Mouse (Mus musculus) midbrain, embryonic 14.5 days (tissue): ENCODE data around the gene Mnt. TPM values are rescaled to one million over a fixed set of nuclear protein-coding genes. Genes with fewer than 3 reads are reported as not detected.

Experiments used
- ATAC-seq: fragments of 200-750 bp; cut with Nextera tagmentation; 2 replicates; pipeline ENCODE4 v1.8.0; 2017; ENCODE audit warnings: moderate number of reproducible peaks, moderate library complexity; ENCODE audit not compliant: low FRiP score, low TSS enrichment
- DNase-seq: peaks from one replicate; pipeline ENCODE4 v3.0.0-alpha.2; 2015
- H3K27ac ChIP-seq: fragments of 300-500 bp; sonication (generic); replicated peaks from 2 replicates; pipeline ENCODE4 v1.5.1; 2014; ENCODE audit warnings: mild to moderate bottlenecking, low read depth, low read length, moderate library complexity
- H3K27me3 ChIP-seq: fragments of 300-500 bp; sonication (generic); 2 replicates; pipeline ENCODE4 v1.6.1; 2014; ENCODE audit warnings: low read length, control low read depth, mixed read lengths; ENCODE audit not compliant: control insufficient read depth, insufficient read depth
- H3K36me3 ChIP-seq: fragments of 300-500 bp; sonication (generic); 2 replicates; pipeline ENCODE4 v1.6.1; 2014; ENCODE audit warnings: low read length, control low read depth; ENCODE audit not compliant: control insufficient read depth, insufficient read depth
- H3K4me1 ChIP-seq: fragments of 300-500 bp; sonication (generic); 2 replicates; pipeline ENCODE4 v1.6.1; 2014; ENCODE audit warnings: mild to moderate bottlenecking, antibody characterized with exemption, low read length, control low read depth; ENCODE audit not compliant: control insufficient read depth, insufficient read depth
- H3K4me2 ChIP-seq: fragments of 300-500 bp; sonication (generic); 2 replicates; pipeline ENCODE4 v1.6.1; 2014; ENCODE audit warnings: mild to moderate bottlenecking, low read length, moderate library complexity
- H3K4me3 ChIP-seq: fragments of 300-500 bp; sonication (generic); replicated peaks from 2 replicates; pipeline ENCODE4 v1.5.1; 2014; ENCODE audit warnings: low read depth, low read length
- H3K9ac ChIP-seq: fragments of 300-500 bp; sonication (generic); replicated peaks from 2 replicates; pipeline ENCODE4 v1.6.1; 2014; ENCODE audit warnings: mild to moderate bottlenecking, low read length, moderate library complexity
- H3K9me3 ChIP-seq: fragments of 300-500 bp; sonication (generic); 2 replicates; pipeline ENCODE4 v1.6.1; 2016; ENCODE audit warnings: low read length, control low read depth, mixed read lengths; ENCODE audit not compliant: control insufficient read depth
- WGBS: fragments of 180-500 bp; shearing (Covaris S2); extraction: QIAGEN DNeasy Blood & Tissue Kit; methylation state at CpG from one replicate; pipeline ENCODE4 v1.1.7; 2014; 5-methylcytosine and 5-hydroxymethylcytosine counted together
- polyA plus RNA-seq: library from polyadenylated mRNA; unstranded; fragments of >200 nt; fragmentation: Nextera tagmentation; extraction: Ambion mirVana; gene quantifications from 2 replicates; pipeline ENCODE4 v1.2.1, GENCODE M21; 2014

Gene Mnt
- polyA plus RNA-seq, 1 experiment from 2014 or later = 9.8 TPM

- H3K9ac ChIP-seq = no peak overlapping the region
- DNase-seq = peak; percentile 71
- 52% methylated on average over 6 of the region's 6 CpGs for WGBS
Observed at GRCm38 (mm10) chr11:74869603-74870002, 38.9 kb downstream of the Mnt start.

GRCm38 (mm10) chr11:74870544-74870943 is 39.8 kb downstream of the Mnt start:
- no peak overlapping the region for H3K4me3 ChIP-seq
- DNase-seq (no peak), ATAC-seq (no peak)
- peaks cover 19% of the 10 kb centered on the region for H3K36me3 ChIP-seq
- no peak overlapping the region for H3K9ac ChIP-seq
- peak overlapping the region; percentile 37 for H3K4me2 ChIP-seq
- WGBS = 78% methylated on average over 4 of the region's 4 CpGs
- H3K27ac ChIP-seq = peak overlapping the region; percentile 82
- H3K4me1 ChIP-seq = peaks cover 27% of the 10 kb centered on the region
- H3K27me3 ChIP-seq = no peaks in the 10 kb centered on the region
- H3K9me3 ChIP-seq = no peaks in the 10 kb centered on the region

More at GRCm38 (mm10) chr11:74869603-74870002, 38.9 kb downstream of the Mnt start:
- peak overlapping the region; percentile 37 for H3K4me2 ChIP-seq
- H3K36me3 ChIP-seq = peaks cover 27% of the 10 kb centered on the region
- ATAC-seq = peak; percentile 72
- H3K4me3 ChIP-seq = no peak overlapping the region
- H3K27me3 ChIP-seq = no peaks in the 10 kb centered on the region
- no peaks in the 10 kb centered on the region for H3K9me3 ChIP-seq
- peak overlapping the region; percentile 82 for H3K27ac ChIP-seq
- peaks cover 24% of the 10 kb centered on the region for H3K4me1 ChIP-seq

- no peaks in the 10 kb centered on the region for H3K9me3 ChIP-seq
- H3K4me1 ChIP-seq = peaks cover 29% of the 10 kb centered on the region
- no peaks in the 10 kb centered on the region for H3K27me3 ChIP-seq
- H3K4me2 ChIP-seq = peak overlapping the region; percentile 37; the same call in 1 of the 2 replicates
- 16% methylated on average over 12 of the region's 12 CpGs for WGBS
- 0 out of 2 replicates have a peak, but pooled peaks have one; percentile 12 for ATAC-seq
- H3K4me3 ChIP-seq = no peak overlapping the region
- H3K27ac ChIP-seq = peak overlapping the region; percentile 82
- peak; percentile 64 for DNase-seq
- 0 out of 2 replicates have a peak overlapping the region, but pooled peaks have one; percentile 12 for H3K9ac ChIP-seq
- peaks cover 18% of the 10 kb centered on the region for H3K36me3 ChIP-seq
Observed at GRCm38 (mm10) chr11:74870991-74871622, 40.4 kb downstream of the Mnt start.

- 64% methylated on average over 3 of the region's 3 CpGs for WGBS
- Histone ChIP-seq H3K9me3 (no peaks in the 10 kb centered on the region), H3K4me2 (no peak overlapping the region), H3K36me3 (no peaks in the 10 kb centered on the region), H3K27me3 (no peaks in the 10 kb centered on the region), H3K4me3 (no peak overlapping the region), H3K9ac (no peak overlapping the region), H3K27ac (no peak overlapping the region), H3K4me1 (peaks cover 47% of the 10 kb centered on the region)
- DNase-seq (no peak), ATAC-seq (no peak)
Observed at GRCm38 (mm10) chr11:74874630-74875029, 43.9 kb downstream of the Mnt start.

GRCm38 (mm10) chr11:74876801-74877200 is 46.1 kb downstream of the Mnt start:
- Histone ChIP-seq H3K9ac (no peak overlapping the region), H3K9me3 (no peaks in the 10 kb centered on the region), H3K27me3 (no peaks in the 10 kb centered on the region), H3K36me3 (no peaks in the 10 kb centered on the region), H3K4me3 (no peak overlapping the region), H3K4me2 (peak overlapping the region; percentile 41), H3K4me1 (peaks cover 31% of the 10 kb centered on the region), H3K27ac (peak overlapping the region; percentile 80)
- DNase-seq = peak; percentile 86
- peak; percentile 88 for ATAC-seq
- 0% methylated on average over 9 of the region's 9 CpGs for WGBS

- Histone ChIP-seq H3K27ac (no peak overlapping the region), H3K4me1 (peaks cover 19% of the 10 kb centered on the region), H3K4me3 (no peak overlapping the region), H3K9ac (no peak overlapping the region), H3K4me2 (no peak overlapping the region), H3K27me3 (no peaks in the 10 kb centered on the region), H3K36me3 (peaks cover 12% of the 10 kb centered on the region), H3K9me3 (no peaks in the 10 kb centered on the region)
- WGBS = 89% methylated on average over 9 of the region's 9 CpGs
- ATAC-seq (no peak), DNase-seq (no peak)
Observed at GRCm38 (mm10) chr11:74880999-74881398, 50.3 kb downstream of the Mnt start.

GRCm38 (mm10) chr11:74881979-74882378 is 51.3 kb downstream of the Mnt start:
- no peak overlapping the region for H3K4me3 ChIP-seq
- peaks cover 9% of the 10 kb centered on the region for H3K4me1 ChIP-seq
- 56% methylated on average over 14 of the region's 14 CpGs for WGBS
- H3K27me3 ChIP-seq = no peaks in the 10 kb centered on the region
- H3K4me2 ChIP-seq = no peak overlapping the region
- peaks cover 12% of the 10 kb centered on the region for H3K36me3 ChIP-seq
- H3K27ac ChIP-seq = peak overlapping the region; percentile 55; the same call in 1 of the 2 replicates
- no peak overlapping the region for H3K9ac ChIP-seq
- DNase-seq = peak; percentile 35
- H3K9me3 ChIP-seq = no peaks in the 10 kb centered on the region
- ATAC-seq = no peak

- peaks cover 12% of the 10 kb centered on the region for H3K36me3 ChIP-seq
- H3K4me1 ChIP-seq = no peaks in the 10 kb centered on the region
- H3K27me3 ChIP-seq = no peaks in the 10 kb centered on the region
- H3K9me3 ChIP-seq = no peaks in the 10 kb centered on the region
- no peak overlapping the region for H3K9ac ChIP-seq
- peak; percentile 25 for DNase-seq
- no peak overlapping the region for H3K4me3 ChIP-seq
- no peak overlapping the region for H3K27ac ChIP-seq
- ATAC-seq = no peak
- 95% methylated on average over 10 of the region's 10 CpGs for WGBS
- H3K4me2 ChIP-seq = no peak overlapping the region
Observed at GRCm38 (mm10) chr11:74883098-74883497, 52.4 kb downstream of the Mnt start.

GRCm38 (mm10) chr11:74894619-74895018 is 63.9 kb downstream of the Mnt start:
- DNase-seq = no peak
- H3K36me3 ChIP-seq = peaks cover 3% of the 10 kb centered on the region; the same call in 1 of the 2 replicates
- WGBS = 90% methylated on average over 4 of the region's 4 CpGs
- H3K4me1 ChIP-seq = peaks cover 13% of the 10 kb centered on the region; the same call in 1 of the 2 replicates
- no peak for ATAC-seq
- no peaks in the 10 kb centered on the region for H3K27me3 ChIP-seq
- H3K4me2 ChIP-seq = no peak overlapping the region
- no peak overlapping the region for H3K9ac ChIP-seq
- no peaks in the 10 kb centered on the region for H3K9me3 ChIP-seq
- H3K27ac ChIP-seq = no peak overlapping the region
- no peak overlapping the region for H3K4me3 ChIP-seq
